Mouse (Mus musculus) left cerebral cortex, postnatal 25 days (tissue): ENCODE measurements around the gene Rfwd3. TPM values are rescaled to one million over a fixed set of nuclear protein-coding genes. Genes with fewer than 3 reads are reported as not detected.

Experiments used
- DNase-seq, 2 experiments: peaks; one replicate each; pipeline ENCODE4 v3.0.0; 2022; ENCODE audit warnings: low spot score in 2 of 2, mixed read lengths in 1 of 2
- intact Hi-C: fragments of 180-260 bp; cut with DNase I; formaldehyde crosslinking; loops from one replicate; pipeline ENCODE4 v1.15.1; 2025
- total RNA-seq, 2 experiments: library from RNA; stranded (reverse); gene quantifications; 2 replicates each; pipeline ENCODE4 v1.2.3; 2021

Rfwd3 gene
- total RNA-seq, 2 experiments from 2014 or later = 19.8 to 21.4 TPM

DNA sequence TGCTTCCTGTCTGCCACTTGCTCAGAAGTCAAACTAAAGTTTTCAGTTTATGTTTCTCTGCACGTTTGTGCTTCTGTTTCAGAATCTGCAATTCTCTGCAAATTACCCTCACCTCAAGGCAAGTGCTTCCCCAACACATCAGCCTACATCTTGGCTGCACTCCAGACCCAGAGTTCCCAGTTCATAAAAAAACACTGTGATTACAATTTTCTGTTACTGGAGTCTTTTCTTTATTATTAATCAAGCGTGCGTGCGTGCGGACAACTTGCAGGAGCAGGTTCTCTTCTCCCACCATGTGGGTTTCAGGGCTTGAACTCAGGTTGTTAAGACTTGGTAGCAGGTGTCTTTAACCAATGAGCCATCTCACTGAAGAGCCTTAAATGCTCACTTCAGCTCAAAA, 75.9 kb downstream of the Rfwd3 start:
- peak in 1 of 2 experiments; percentile 16 for DNase-seq
- intact Hi-C loops = no loop called here

Other genes with a start within 250 kb of the Rfwd3 start
- not detected for gene Exosc6, start 243.9 kb downstream of the Rfwd3 start, total RNA-seq
- gene Clec18a, start 207.8 kb downstream of the Rfwd3 start, total RNA-seq = 1 to 10 TPM; 2.7 TPM
- gene Pdpr, start 205.6 kb downstream of the Rfwd3 start, total RNA-seq = 10 to 100 TPM; 26.9 to 27.5 TPM
- gene Glg1, start 41.0 kb downstream of the Rfwd3 start, total RNA-seq = 100 to 1,000 TPM; 149 to 151 TPM
- gene Mlkl, start 38.0 kb upstream of the Rfwd3 start, total RNA-seq = under 1 TPM; 0.30 to 0.41 TPM
- gene Fa2h, start 93.6 kb upstream of the Rfwd3 start, total RNA-seq = 10 to 100 TPM; 22.3 to 28.8 TPM
- 10 to 100 TPM; 18.4 to 18.7 TPM for gene Wdr59, start 221.9 kb upstream of the Rfwd3 start, total RNA-seq
- gene Znrf1, start 235.9 kb upstream of the Rfwd3 start, total RNA-seq = 100 to 1,000 TPM; 166 TPM